Mouse (Mus musculus): ENCODE results near the gene Lrrc47.

DNA sequence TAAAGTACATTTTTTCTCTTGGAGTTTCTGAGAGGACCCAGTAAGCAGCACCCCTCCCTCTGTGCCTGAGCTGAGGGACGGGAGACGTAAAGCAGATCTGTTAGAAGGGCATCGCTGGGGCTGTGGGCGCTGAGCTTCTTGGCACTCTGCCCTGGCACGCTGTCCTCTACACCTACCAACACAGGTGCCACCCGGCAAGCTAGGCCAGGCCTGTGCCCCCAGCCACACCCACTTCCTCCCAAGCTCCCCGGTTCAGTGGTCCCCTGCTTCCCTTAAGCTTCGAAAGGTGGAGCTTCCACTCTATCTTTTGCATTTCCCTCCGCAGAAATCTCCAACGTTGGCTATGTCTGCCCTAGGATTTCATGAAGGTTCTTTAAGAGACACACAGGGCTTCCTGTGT lies 32.3 kb upstream of the Lrrc47 start:
- TF ChIP-seq CTCF (IDR thresholded peaks at IDR 0.05; ENCODE audit: control insufficient read depth, insufficient read depth, low read length) (no peak), POLR2A (IDR thresholded peaks at IDR 0.05; ENCODE audit: borderline replicate concordance, control insufficient read depth, low read depth, low read length) (no peak)
